Mouse (Mus musculus): ENCODE results near the gene Naa35. TPM values are rescaled to one million over a fixed set of nuclear protein-coding genes. Genes with fewer than 3 reads are reported as not detected.

Gene Naa35
- polyA plus RNA-seq, 1 experiment from 2014 or later = 154 TPM

DNA sequence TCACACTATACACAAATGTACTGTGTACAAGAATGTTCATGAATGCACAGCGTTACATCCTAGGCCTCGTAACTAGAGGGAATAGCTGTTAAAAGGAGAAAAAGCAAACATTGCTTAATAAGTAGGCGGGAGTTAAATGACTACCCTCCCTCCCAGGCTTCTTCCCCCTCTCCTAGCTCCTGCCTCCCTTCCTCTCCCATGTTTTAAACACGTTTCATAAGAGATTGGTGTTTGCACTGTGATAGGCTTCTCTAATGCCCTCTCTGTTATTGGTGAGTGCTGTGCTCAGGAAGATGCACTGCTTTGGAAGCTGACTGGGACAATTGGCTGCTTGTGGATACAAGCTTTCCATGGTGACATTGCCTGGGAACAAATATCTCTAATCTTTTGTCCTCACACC lies 30.5 kb downstream of the Naa35 start:
- H3K27me3 ChIP-seq = no peaks in the 10 kb centered on the region
- no peak overlapping the region for H3K4me3 ChIP-seq (replicated peaks)
- H3K36me3 ChIP-seq = peaks cover 77% of the 10 kb centered on the region
- WGBS = 86% methylated on average over 4 of the region's 4 CpGs
- no peaks in the 10 kb centered on the region for H3K9me3 ChIP-seq
- no peak for ATAC-seq
- H3K4me1 ChIP-seq (replicated peaks) = no peaks in the 10 kb centered on the region
- no peak overlapping the region for H3K27ac ChIP-seq
- no peak overlapping the region for H3K4me2 ChIP-seq (replicated peaks)
- no peak overlapping the region for H3K9ac ChIP-seq (replicated peaks)

DNA sequence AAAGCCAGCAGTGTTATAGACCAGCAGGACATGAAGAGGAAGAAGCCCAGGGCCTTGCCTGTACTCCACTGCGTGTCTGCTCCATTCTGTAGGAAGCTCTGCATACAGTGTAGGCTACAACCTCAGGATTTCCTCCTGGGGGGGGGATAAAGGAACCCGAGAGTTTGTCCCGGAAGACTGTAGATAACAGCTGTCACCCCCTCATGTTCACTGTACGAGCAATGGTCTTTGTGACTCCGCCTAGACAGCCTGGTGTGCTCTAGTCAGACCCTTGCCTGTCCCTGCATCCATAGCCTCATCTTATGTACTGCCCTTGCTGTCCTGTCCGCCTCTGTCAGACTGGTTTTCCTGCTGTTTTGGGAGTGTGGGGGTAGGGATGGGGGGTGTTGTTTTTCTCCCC lies 33.4 kb downstream of the Naa35 start:
- Histone ChIP-seq H3K4me3 (replicated peaks) (no peak overlapping the region), H3K27me3 (no peaks in the 10 kb centered on the region), H3K9ac (replicated peaks) (no peak overlapping the region), H3K4me1 (replicated peaks) (no peaks in the 10 kb centered on the region), H3K36me3 (peaks cover 78% of the 10 kb centered on the region), H3K4me2 (replicated peaks) (no peak overlapping the region), H3K9me3 (no peaks in the 10 kb centered on the region), H3K27ac (no peak overlapping the region)
- ATAC-seq = no peak
- WGBS = 96% methylated on average over 6 of the region's 6 CpGs

DNA sequence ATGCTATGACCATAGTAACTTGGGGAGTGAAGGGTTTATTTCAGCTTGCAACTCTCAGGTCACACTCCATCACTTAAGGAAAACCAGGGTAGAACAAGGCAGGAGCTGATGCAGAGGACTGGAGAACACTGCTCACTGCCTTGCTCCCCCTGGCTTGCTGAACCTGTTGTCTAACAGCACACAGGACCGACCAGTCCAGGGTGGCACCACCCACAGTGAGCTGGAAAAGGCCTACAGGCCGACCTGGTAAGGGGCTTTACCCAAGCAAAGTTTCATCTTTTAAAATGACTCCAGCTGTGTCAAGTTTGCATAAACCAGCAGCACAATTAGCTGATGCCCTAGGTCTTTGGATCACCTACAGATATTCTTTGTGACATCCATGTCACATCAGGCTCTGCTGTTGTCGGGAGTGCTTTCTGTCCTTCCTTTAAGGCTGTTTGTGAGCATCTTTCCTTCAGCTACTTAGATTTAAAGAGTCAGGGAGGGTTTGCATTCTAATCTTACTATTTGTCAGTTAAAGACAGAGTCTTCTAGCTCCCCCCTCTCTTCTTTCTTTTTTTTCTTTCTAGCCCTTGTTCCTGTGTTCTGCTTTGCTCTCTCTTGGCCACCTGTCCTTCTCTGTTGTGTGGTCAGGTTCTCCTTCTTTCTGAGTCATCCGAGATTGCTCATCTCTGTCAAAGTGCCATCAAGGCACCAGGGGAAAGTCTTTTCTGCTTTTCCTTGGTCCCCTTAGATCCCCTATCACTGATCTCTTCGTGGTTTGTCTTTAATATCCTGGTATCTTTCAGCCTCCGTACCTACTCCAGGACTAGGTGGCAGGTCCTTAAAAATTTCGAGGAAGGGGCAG lies 36.8 kb downstream of the Naa35 start:
- Histone ChIP-seq H3K4me2 (replicated peaks) (no peak overlapping the region), H3K4me1 (replicated peaks) (no peaks in the 10 kb centered on the region), H3K9me3 (no peaks in the 10 kb centered on the region), H3K9ac (replicated peaks) (no peak overlapping the region), H3K27ac (no peak overlapping the region), H3K4me3 (replicated peaks) (no peak overlapping the region), H3K27me3 (no peaks in the 10 kb centered on the region), H3K36me3 (peaks cover 85% of the 10 kb centered on the region)
- no peak for ATAC-seq
- WGBS = 93% methylated on average over 7 of the region's 7 CpGs

GRCm38 (mm10) chr13:59624389-59624788 lies 39.3 kb downstream of the Naa35 start:
- Histone ChIP-seq H3K4me2 (replicated peaks) (no peak overlapping the region), H3K27ac (no peak overlapping the region), H3K36me3 (peaks cover 84% of the 10 kb centered on the region), H3K4me1 (replicated peaks) (no peaks in the 10 kb centered on the region), H3K4me3 (replicated peaks) (no peak overlapping the region), H3K9me3 (no peaks in the 10 kb centered on the region), H3K27me3 (no peaks in the 10 kb centered on the region), H3K9ac (replicated peaks) (no peak overlapping the region)
- ATAC-seq = no peak
- 93% methylated on average over 3 of the region's 3 CpGs for WGBS

- no peaks in the 10 kb centered on the region for H3K4me1 ChIP-seq (replicated peaks)
- no peak overlapping the region for H3K4me3 ChIP-seq (replicated peaks)
- H3K27ac ChIP-seq = no peak overlapping the region
- H3K9me3 ChIP-seq = no peaks in the 10 kb centered on the region
- H3K27me3 ChIP-seq = no peaks in the 10 kb centered on the region
- no peak for ATAC-seq
- H3K4me2 ChIP-seq (replicated peaks) = no peak overlapping the region
- no peak overlapping the region for H3K9ac ChIP-seq (replicated peaks)
- 92% methylated on average over 5 of the region's 5 CpGs for WGBS
- peaks cover 87% of the 10 kb centered on the region for H3K36me3 ChIP-seq
These were observed 39.8 kb downstream of the Naa35 start for GRCm38 (mm10) chr13:59624903-59625302.

- WGBS = 93% methylated on average over 7 of the region's 7 CpGs
- H3K27ac ChIP-seq = no peak overlapping the region
- H3K36me3 ChIP-seq = peaks cover 87% of the 10 kb centered on the region
- no peak overlapping the region for H3K4me3 ChIP-seq (replicated peaks)
- H3K9me3 ChIP-seq = no peaks in the 10 kb centered on the region
- no peaks in the 10 kb centered on the region for H3K27me3 ChIP-seq
- H3K4me2 ChIP-seq (replicated peaks) = no peak overlapping the region
- no peak for ATAC-seq
- H3K4me1 ChIP-seq (replicated peaks) = no peaks in the 10 kb centered on the region
- H3K9ac ChIP-seq (replicated peaks) = no peak overlapping the region
These were observed 41.7 kb downstream of the Naa35 start for GRCm38 (mm10) chr13:59626739-59627138.

GRCm38 (mm10) chr13:59634637-59635036 lies 49.6 kb downstream of the Naa35 start:
- Histone ChIP-seq H3K4me3 (replicated peaks) (no peak overlapping the region), H3K9ac (replicated peaks) (no peak overlapping the region), H3K9me3 (no peaks in the 10 kb centered on the region), H3K36me3 (peaks cover 96% of the 10 kb centered on the region), H3K27ac (no peak overlapping the region), H3K4me1 (replicated peaks) (no peaks in the 10 kb centered on the region), H3K27me3 (no peaks in the 10 kb centered on the region), H3K4me2 (replicated peaks) (no peak overlapping the region)
- 79% methylated on average over 5 of the region's 5 CpGs for WGBS
- ATAC-seq = no peak

DNA sequence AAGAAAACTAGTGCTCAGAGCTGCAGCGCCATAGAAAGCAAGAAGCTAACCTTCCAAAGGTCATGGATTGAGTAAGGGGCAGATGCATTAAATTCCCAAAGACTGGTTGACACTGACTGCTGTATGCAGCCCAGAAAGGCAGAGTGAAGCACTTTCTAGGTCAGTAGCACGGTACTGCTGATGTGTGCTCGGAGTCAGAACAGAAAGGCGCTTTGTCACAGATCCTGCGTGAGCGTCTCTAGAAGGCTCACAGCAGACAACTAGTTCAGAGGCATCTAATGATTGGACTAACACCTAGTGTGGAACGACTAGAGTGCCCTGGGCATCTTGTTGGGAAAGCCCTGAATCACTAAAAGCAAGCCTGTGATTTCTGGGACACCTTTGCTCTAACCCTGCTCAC lies 52.7 kb downstream of the Naa35 start:
- 94% methylated on average over 7 of the region's 7 CpGs for WGBS
- Histone ChIP-seq H3K36me3 (peaks cover 95% of the 10 kb centered on the region), H3K9me3 (no peaks in the 10 kb centered on the region), H3K4me1 (replicated peaks) (no peaks in the 10 kb centered on the region), H3K27ac (no peak overlapping the region), H3K9ac (replicated peaks) (no peak overlapping the region), H3K4me2 (replicated peaks) (no peak overlapping the region), H3K4me3 (replicated peaks) (no peak overlapping the region), H3K27me3 (no peaks in the 10 kb centered on the region)
- no peak for ATAC-seq

DNA sequence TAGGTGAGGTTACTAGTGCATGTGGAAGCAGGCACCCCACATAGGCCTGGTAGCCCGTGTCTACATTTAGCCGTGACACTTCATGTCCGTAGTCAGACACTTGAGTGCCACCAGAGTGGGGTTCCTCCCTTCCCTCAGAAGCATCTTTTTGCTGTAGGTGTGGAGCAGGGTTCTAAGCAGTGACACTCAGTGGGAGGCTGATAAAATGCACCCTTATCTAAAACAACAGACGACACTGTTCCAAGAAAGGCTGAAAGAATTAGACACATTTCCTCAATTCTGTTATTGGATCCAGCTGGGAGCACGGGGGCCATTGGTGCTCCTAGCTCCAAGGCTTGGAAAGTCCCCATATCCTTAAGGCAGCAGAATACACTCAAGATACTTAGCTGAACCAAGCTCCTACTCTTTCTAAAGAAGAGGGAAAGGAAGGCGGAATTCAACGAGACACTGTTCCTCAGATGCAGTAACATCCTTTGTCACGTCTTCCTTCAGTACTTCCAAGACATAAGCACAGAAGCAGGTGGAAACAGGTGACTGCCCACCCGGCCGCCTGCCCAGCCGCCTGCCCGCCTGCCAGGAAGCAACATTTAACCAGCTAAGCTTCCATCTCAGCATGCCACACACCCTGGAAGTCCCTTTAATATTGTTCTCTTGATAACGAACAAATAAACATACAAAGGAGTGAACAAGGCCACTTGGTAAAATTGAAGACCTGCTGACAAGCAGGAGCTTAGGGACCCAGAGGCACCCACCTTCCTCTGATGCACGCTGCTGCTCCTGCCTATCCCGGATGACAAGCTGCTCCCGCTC lies 54.5 kb downstream of the Naa35 start:
- no peak for ATAC-seq
- WGBS = 91% methylated on average over 16 of the region's 16 CpGs
- H3K4me1 ChIP-seq (replicated peaks) = no peaks in the 10 kb centered on the region
- H3K4me3 ChIP-seq (replicated peaks) = no peak overlapping the region
- no peak overlapping the region for H3K9ac ChIP-seq (replicated peaks)
- H3K27me3 ChIP-seq = no peaks in the 10 kb centered on the region
- H3K4me2 ChIP-seq (replicated peaks) = no peak overlapping the region
- H3K27ac ChIP-seq = no peak overlapping the region
- peaks cover 79% of the 10 kb centered on the region for H3K36me3 ChIP-seq
- H3K9me3 ChIP-seq = no peaks in the 10 kb centered on the region

DNA sequence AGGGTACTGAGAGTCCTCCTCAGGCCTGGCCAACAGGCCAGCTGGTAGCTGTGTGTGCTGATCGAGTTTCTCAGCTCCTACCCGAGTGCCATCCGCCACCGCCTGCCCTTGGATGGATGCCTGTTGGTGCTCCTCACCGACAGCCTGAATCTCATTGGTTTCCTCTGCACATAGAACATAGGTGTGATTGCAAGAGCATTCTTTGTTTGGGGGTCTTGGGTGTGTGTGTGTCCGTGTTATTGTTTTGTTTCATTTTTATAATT lies 55.0 kb downstream of the Naa35 start:
- Histone ChIP-seq H3K27me3 (no peaks in the 10 kb centered on the region), H3K27ac (no peak overlapping the region), H3K4me2 (replicated peaks) (no peak overlapping the region), H3K36me3 (peaks cover 79% of the 10 kb centered on the region), H3K4me3 (replicated peaks) (no peak overlapping the region), H3K9ac (replicated peaks) (no peak overlapping the region), H3K4me1 (replicated peaks) (no peaks in the 10 kb centered on the region), H3K9me3 (no peaks in the 10 kb centered on the region)
- ATAC-seq = no peak
- 96% methylated on average over 6 of the region's 6 CpGs for WGBS

DNA sequence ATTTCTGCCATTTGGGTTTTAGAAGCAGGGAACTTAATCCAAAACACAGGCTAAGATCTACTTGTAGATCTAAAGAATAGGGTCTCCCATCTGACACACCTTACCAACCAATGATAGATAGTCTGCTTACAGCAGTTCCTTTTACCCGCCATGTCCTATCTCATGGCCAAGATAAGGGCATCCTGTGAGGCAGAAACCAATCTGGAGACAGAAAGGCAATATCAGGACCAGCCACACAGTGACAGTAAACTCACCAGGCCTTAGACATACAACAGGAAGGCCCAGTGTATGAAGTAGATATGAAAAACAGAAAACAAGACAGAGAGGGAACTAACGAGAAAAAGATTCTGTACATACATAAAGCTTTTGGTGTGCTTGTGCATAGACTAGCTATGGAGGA lies 57.8 kb downstream of the Naa35 start:
- H3K27ac ChIP-seq = no peak overlapping the region
- no peak for ATAC-seq
- peaks cover 70% of the 10 kb centered on the region for H3K36me3 ChIP-seq
- H3K4me3 ChIP-seq (replicated peaks) = no peak overlapping the region
- no peak overlapping the region for H3K9ac ChIP-seq (replicated peaks)
- H3K9me3 ChIP-seq = no peaks in the 10 kb centered on the region
- H3K4me1 ChIP-seq (replicated peaks) = peaks cover 12% of the 10 kb centered on the region
- H3K27me3 ChIP-seq = no peaks in the 10 kb centered on the region
- WGBS = 93% methylated on average over 2 of the region's 2 CpGs
- no peak overlapping the region for H3K4me2 ChIP-seq (replicated peaks)

GRCm38 (mm10) chr13:59645491-59645890 lies 60.4 kb downstream of the Naa35 start:
- no peak for ATAC-seq
- no peaks in the 10 kb centered on the region for H3K9me3 ChIP-seq
- H3K4me3 ChIP-seq (replicated peaks) = no peak overlapping the region
- WGBS = 95% methylated on average over 3 of the region's 3 CpGs
- H3K36me3 ChIP-seq = peaks cover 72% of the 10 kb centered on the region
- H3K9ac ChIP-seq (replicated peaks) = no peak overlapping the region
- peaks cover 13% of the 10 kb centered on the region for H3K4me1 ChIP-seq (replicated peaks)
- H3K27ac ChIP-seq = no peak overlapping the region
- H3K27me3 ChIP-seq = no peaks in the 10 kb centered on the region
- no peak overlapping the region for H3K4me2 ChIP-seq (replicated peaks)
